Mouse (Mus musculus) erythroid progenitor cell, adult 5-6 weeks (primary cell): ENCODE data around the gene St6galnac3. TPM values are rescaled to one million over a fixed set of nuclear protein-coding genes. Genes with fewer than 3 reads are reported as not detected.

Experiments used
- ATAC-seq: replicated peaks from 2 replicates; pipeline ENCODE4 v1.8.0; 2016; ENCODE audit warnings: moderate number of reproducible peaks, mild to moderate bottlenecking, moderate TSS enrichment, inconsistent platforms; ENCODE audit not compliant: poor library complexity, low FRiP score, severe bottlenecking
- total RNA-seq, 2 experiments: library from RNA; stranded (forward) in 1 of 2; stranded (reverse) in 1 of 2; fragments of 150-400 nt in 1 of 2; fragments of 186-747, 209-891 nt in 1 of 2; gene quantifications; 2 replicates each; pipeline versions ENCODE4 v1.2.3 to v1.2.4; 2015 to 2017; ENCODE audit warnings: low replicate concordance in 2 of 2

Gene St6galnac3
- total RNA-seq, 2 experiments from 2014 or later: 5.4 to 10.7 TPM

DNA sequence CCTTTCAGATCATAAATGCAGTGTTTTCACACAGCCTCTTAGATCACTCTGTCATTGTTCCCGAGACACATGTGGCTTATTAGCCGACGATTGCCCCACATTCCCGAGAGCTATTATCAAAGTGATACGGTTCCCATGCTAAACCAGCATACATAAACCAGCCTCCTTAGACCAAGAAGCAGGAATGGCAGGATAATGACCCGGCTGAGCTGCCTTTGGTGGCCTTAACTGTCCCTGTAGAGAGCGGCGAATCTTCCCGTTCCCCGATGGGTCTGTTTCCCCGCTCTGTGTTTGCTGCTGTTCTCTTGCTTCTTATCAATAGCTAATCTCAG is 119.2 kb downstream of the St6galnac3 start:
- no peak for ATAC-seq

DNA sequence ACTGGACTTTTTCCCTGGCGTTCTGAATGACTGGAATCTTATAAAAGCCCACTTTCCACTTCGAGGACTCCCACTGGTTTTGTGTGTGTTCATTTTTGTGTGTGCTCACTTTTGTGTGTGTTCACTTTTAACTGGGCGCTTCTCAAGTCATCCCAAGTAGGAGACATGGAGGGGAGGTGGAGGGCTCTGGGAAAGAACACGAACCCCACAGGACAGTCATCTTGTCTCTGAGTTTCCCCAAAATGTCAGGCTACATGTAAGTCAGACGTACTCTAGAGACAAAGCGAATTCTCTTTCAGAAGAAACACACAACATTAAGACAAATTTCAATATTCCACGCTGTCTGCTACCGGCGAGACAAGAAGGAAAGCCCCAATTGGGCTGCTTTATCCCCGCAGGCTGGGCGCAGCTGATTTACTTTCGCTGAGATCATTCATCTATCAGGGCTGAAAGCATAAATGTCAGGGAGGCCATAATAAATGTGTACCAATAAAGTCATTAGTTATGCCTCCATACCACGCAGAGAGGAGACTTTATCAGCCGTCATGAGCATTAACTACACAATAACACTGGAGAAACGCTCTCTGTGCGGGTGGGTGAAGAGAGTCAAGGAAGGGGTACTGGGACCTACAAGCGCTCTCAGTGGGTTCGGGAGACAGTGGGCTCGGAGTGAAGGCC is 119.7 kb downstream of the St6galnac3 start:
- ATAC-seq: no peak

DNA sequence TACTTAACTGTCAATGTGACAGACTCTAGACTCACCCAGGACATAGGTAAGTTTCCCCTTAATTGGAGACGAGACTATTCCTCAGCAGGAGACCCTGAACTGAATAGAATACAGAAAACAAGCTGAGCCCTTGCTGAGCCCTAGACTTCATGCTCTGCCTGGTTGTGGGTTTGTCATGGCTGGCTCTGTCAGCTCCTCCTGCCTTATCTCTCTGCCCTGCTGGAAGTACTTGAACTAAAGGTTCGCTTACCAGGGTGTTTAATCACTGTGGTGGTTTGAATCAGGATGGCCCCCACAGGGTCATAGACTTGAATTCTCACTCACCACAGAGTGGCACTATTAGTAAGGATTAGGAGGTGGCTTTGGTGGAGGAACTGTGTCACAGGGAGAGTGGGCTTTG is 125.8 kb downstream of the St6galnac3 start:
- ATAC-seq: no peak

DNA sequence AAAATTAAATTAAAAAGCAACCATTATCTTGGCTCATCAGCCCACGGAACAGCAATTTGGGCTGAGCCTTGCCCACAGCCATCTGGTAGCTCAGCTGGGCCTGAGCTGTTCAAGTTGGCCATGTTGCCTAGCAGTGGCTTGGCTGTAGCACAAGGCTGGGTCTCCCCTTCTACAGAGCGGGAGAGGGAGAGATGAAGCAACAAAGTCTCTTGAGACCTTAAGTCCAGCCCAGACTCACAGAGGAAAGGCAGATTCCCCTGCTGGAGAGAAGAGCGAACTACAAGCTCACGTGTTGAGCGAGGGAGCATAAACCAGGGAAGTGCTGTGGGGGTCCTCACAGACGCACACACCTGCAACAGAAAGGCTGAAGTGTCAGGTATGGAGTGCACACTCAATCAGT is 126.3 kb downstream of the St6galnac3 start:
- no peak for ATAC-seq

DNA sequence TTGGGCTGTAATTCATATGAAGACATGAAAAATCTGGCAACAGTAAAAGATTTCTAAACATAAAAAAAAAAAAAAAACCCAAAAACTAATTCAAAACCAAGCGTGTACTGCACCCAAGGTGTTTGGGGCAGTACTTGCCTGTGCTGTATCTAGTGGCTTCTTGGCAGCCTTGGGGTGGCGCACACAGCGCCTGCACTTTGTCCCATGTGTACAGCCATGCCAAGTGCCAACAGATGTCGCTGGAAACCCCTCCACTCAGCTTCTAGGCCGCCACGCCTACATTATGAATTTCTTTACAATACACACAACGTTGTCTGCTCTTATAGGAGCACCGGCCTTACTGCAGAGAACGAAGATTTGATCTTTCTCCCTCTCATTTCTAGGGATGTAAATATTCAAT is 130.4 kb downstream of the St6galnac3 start:
- ATAC-seq: no peak

DNA sequence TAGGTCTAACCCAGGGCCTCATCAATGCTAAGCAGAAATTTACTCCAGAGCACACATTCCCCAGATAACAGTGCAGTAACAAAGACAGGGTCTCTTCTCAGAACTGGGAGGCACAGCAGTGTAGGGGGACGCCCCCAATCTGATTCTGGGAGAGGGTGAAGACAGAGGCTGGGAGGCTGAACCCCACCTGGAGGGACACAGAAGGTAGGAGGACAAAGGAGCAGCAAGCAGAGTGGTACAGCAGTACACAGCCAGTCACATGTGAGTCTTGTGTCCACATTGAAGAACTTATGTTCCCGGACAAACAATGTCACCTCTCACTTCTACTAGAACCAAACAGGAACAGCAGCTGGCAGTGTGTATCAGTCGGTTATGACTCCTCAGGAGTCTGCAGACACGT is 131.0 kb downstream of the St6galnac3 start:
- ATAC-seq: no peak

DNA sequence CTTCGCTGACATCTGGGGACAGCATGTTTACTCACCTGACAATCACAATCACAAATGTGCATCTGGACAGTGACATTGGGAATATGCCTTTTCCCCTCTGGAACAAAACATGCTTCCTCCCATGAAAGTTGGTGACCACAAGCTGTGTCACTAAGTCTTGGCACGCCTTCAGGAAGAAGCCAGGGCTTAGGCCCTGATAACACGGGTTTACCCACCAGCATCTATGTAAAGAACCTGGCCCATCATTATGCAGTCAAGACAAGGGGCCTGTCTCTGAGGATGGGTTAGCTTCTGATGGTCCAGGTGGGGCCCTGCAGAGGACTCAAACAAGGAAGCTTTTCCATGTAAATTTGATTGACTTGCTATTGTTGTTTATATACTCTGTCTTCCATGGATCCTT is 131.9 kb downstream of the St6galnac3 start:
- ATAC-seq: no peak

DNA sequence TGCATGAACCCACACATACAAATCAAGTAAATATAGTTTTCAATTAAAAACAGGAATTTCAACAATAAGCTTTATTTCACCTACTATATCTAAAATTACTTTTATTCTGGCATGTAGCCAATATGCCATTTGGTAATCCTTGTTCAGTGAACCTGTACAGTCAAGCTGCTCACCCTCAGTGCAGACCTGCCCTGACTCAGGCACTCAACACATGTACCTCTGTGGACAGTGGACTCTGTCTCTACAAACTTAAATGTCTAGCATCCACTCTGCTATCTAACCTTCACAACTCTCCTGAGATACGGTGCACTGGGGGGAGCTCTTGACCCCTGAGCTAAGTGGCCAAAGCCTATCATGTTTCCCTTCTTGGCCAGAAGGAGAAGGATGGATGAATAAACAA is 137.4 kb downstream of the St6galnac3 start:
- ATAC-seq: no peak

DNA sequence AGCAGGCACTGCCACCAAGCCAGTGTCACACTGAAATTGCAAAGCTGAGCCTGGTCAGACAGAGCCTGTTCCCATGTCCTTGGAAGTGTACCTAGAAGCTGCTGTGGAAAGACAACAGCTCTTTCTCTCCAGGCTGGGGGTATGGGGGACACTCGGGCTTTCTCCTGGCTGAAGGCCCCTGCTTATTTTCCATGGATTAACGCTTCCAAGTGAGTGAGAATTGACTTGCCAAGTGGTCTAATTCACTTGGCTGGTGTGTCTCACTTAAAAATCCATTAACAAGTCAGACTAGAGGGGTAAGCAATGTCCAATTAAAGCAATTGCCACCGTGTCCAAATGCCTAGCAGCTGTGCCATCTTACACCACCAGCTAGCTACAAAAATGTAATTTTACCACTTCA is 140.1 kb downstream of the St6galnac3 start:
- no peak for ATAC-seq

DNA sequence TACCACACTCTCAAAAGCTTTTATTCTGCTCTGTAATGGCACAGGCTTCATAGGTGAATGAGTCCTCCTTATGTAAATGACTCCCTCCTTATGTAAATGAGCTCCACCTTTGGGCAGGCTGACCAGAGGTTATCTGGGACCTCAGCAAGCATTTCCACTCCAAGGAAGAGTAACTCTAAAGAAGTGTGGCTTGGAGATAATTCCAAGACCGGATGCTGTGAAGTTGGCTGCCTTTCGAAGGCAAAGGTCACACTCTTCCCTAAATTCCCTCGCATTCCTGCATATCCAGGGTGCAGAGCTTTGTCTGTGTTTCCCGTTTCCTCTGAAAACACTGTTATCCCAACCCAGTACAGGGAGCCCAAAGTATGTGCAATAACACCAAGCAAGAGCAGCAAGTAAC is 142.9 kb downstream of the St6galnac3 start:
- no peak for ATAC-seq

DNA sequence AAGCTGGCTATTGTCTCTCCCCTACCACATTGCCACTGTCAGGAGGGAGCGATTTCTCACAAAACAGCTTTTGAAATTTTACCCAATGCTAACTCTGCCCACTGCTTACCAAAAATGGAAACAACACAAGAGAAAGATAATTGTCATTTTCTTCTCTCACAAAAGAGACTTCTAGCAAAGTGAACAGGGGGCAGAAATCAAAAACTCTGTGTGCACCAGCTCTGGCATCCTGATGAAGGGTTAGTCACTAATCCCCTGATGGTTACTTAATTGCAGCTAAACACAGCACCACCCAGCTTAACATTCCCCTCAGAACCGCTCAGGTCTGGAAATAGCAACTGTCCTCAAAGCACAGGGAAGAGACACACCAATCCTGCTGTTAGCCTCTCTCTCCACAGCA is 144.3 kb downstream of the St6galnac3 start:
- ATAC-seq: no peak

DNA sequence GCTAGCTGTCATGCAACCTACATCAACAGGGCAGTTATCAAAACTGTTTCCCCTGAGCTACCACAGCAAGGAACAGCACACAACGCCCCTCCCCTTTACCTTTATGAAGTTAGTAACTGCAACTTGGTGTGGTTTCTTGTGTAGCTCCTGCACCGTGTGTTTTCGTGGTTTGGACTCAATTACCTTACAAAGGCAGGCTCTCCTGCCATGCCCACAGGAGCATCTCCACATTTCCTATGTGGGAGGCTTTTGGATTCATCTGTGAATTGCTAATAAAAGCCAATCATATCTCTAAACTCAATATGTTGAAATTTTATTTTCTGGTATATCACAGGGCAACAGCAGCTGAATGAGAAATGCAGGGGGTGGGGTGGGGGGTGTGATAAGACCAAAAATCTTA is 144.8 kb downstream of the St6galnac3 start:
- no peak for ATAC-seq

DNA sequence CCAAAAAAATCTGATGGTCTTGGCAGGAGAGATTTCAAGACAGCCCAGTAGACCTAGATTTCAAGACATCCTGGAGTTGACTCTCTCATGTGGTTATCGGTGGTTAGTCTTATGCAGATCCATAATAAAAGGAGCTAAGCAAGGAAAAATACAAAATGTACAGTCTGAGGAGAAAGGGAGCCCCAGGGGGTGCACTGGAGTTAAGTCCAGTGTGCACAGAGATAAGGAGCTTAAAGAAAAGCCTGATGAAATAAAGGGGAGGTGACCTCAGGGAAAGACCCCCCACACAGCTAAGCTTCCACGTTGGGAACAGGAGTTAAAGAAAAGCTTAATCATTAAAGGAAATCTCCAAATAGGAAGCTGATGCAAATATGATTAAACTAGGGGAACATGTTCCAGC is 147.7 kb downstream of the St6galnac3 start:
- no peak for ATAC-seq

DNA sequence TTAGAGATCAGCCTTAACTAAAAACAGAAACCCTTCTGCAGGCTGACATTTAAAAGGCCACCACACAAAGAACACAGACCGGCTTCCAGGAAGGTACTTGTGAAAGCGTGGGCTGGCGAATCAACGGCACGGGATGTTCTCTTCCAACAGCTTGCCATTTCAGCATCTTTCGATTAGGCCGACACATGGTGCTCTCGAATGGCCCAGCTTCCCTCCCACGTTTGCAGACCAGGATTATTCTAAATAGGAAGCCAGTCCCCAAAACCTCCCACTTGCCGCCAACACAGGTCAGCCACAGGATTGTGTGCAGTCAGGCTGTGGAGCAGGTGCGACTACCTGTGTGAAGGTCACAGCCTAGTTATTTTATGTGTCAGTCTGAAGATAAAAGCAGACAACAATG is 153.8 kb downstream of the St6galnac3 start:
- ATAC-seq: no peak

DNA sequence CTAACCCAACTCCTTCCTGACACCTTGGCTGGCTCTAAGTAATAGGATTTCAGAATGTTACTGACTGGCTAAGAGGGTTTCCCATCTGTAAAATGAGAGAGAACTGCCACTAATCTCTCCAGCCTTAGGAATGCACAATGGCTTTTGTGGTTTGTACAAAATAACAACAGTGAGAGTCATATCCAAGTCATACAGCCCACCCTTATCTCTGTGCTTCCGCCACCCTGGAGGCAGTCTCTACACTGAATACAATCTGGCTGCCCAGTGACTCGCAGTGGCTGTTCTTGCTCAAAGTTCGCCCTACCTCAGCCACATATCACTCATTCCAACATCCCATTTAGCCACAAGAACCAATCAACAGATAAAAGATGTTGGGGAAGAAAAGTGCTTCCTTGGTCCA is 156.2 kb downstream of the St6galnac3 start:
- no peak for ATAC-seq

DNA sequence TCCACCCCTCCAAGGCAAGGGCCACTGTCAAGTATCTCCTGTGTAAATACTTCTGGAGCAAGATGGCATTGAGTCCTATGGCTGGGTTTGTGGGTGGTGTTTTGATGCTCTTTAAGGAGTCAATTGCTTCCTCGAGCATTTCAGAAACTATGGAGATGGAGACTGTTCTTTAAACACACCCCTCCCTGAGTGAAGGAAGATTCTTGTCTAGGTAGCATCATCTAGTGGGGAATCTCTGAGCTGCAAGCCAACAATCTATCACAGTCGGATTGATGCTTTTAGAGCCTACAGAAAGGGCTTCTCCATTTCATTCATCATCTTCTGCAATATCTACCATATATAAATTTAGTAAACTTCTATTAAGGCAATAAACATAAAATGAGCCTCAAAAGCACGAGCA is 157.1 kb downstream of the St6galnac3 start:
- ATAC-seq: no peak

DNA sequence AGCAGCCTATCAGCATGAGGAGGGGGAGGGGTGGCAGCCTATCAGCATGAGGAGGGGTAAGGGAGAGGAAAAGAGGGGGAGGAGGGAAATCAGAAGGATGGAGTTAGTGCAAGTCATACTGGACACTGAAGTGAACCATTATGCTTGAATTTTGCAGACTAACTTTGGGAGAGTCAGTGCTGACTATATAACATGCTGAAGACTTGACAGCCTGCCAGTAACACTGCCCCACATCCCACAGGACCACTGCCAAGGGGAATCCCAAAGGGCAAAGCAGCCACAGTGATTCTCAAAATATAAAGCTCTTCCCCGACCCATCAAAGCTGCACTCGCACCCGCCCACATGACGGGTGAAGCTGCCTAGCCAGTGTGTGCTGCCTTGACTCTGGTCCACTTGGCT is 157.5 kb downstream of the St6galnac3 start:
- no peak for ATAC-seq

DNA sequence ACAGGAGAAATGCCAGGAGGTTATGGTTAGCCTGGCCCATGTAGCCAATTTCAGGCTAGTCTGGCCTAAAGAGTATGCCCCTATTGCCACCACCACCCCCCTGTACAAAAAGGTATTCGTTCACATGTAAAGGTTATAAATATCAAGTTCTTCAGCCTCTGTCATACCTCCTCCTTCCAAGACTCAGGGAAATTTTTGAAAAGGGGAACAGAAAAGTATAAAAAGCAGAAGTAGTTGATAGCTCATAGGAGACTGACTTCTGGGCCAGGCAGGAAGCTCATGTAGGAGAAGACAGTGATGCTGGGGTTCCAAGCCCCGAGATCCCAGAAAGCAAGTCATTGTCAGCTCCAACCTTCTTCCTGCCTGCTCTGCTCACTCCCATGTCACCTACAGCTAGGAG is 158.9 kb downstream of the St6galnac3 start:
- no peak for ATAC-seq

DNA sequence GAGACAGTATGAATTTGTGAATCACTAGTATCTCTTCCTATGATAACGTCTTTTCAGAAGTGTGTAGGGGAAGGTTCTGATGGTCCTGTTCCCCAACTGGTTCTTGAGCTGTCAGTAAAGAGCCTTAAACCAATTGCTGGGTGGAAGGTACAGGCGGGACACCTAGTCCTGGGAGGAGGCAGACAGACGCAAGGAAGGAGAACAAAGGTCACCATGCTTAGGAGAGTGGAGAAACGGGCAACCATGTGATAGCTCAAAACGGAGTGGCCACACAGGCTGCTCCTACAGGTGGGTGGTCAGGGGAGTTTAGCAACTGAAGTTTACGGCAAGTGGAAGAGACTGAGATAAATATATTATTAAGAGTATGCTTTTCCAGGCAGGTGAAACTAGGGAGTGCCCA is 164.1 kb downstream of the St6galnac3 start:
- no peak for ATAC-seq

DNA sequence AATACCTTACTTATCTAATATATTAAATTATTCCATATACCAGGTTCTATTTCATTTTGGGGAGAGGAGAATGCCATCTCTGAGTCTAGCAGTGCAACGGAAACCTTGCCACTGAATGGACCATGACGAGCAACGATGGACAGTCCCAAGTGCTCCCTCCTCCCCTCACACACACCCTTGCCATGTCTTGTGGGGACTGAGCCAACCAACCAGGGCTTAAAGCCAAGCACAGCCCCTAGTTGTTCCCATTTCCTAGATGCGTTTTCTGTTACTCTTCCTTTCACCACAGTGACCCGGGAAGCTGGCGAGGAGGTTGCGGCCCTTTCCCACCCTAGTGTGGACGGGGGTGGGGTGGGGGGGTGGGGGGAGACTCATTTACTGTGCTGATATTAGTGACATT is 165.4 kb downstream of the St6galnac3 start:
- no peak for ATAC-seq

DNA sequence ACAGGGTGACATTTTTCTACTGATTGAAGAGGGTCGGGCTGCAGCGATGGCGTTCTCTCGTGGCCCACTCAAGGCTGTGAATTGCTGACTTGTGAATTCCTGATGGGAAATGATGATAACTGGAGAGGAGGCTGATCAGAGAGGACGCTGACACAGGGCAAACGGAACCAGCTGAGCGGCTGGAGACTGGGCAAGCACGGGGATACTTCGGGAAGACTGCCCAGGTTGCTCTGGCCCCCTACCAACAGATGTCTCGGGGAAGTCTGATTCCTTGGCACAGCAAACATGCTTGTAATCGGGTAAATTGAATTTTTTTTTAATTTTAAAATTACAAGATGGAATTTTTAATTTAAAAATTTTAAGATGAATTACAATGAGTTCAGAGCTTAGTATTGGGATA is 168.4 kb downstream of the St6galnac3 start:
- ATAC-seq: no peak

DNA sequence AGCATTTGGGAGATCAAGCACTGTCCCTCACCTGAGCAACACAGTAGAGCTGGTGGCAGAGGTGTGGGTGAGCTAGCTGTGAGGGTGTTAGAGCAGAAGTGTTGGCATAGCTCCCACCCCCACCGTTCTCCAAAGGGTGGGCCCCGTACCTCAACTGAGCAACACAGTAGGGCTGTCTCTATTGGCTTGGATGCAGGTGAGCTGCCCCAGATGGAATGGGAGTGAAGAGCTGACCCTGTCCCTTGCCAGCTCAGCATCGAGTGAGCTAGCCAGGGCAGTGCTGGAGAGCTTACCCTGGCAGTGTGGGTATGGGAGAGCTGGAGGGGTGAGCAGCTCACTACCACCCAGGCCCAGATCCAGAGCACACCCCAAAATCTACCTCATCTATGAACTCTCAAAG is 171.3 kb downstream of the St6galnac3 start:
- no peak for ATAC-seq

DNA sequence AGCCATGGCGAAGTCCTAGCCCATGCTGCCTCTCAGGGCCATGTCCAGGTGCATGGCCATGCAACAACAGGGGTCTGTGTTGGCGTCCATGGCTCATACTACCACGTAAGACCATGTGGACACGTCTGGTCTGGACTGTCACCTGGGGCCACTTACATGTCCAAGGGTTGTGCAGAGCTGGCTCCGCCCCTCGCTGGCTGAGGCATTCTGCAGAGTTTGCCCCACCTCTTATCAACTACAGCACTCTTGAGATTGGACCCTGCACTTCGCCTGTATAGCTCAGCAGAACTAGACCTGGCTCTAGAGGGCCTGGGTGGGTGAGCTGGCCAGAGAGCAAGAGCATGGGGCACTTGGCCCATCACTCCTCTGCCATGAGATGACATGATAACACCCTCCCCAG is 171.7 kb downstream of the St6galnac3 start:
- ATAC-seq: no peak
